Mouse (Mus musculus): ENCODE measurements around the gene Npas2. TPM values are rescaled to one million over a fixed set of nuclear protein-coding genes. Genes with fewer than 3 reads are reported as not detected.

The Npas2 gene
- polyA plus RNA-seq (2015; fragmentation: Nextera tagmentation; extraction: Ambion mirVana): 0.92 and 1.2 TPM in 2 replicates

GRCm38 (mm10) chr1:39192997-39193861 lies at the start of gene Npas2:
Npas2 (plus strand) TSS chr1:39193731.
- peaks cover 33% of the 10 kb centered on the region for H3K4me1 ChIP-seq
- peak within 1 kb of the TSS; percentile 7; the same call in 1 of the 2 replicates for H3K27ac ChIP-seq
- H3K4me2 ChIP-seq: peak within 1 kb of the TSS; percentile 100
- H3K36me3 ChIP-seq: no peaks in the 10 kb centered on the region
- peaks cover 59% of the 10 kb centered on the region for H3K27me3 ChIP-seq
- peak within 1 kb of the TSS; percentile 74 for H3K4me3 ChIP-seq (replicated peaks)
- no peaks in the 10 kb centered on the region for H3K9me3 ChIP-seq (replicated peaks)
- H3K9ac ChIP-seq: peak within 1 kb of the TSS; percentile 60
- ATAC-seq (replicated peaks; ENCODE audit: low FRiP score): peak; percentile 38
- WGBS: under 1% methylated on average over 57 of the region's 66 CpGs

- Histone ChIP-seq H3K4me1 (no peaks in the 10 kb centered on the region), H3K4me2 (no peak overlapping the region), H3K27ac (no peak overlapping the region), H3K27me3 (no peaks in the 10 kb centered on the region), H3K4me3 (replicated peaks) (no peak overlapping the region), H3K9me3 (replicated peaks) (no peaks in the 10 kb centered on the region), H3K36me3 (no peaks in the 10 kb centered on the region), H3K9ac (no peak overlapping the region)
- no peak for ATAC-seq (replicated peaks; ENCODE audit: low FRiP score)
- 91% methylated on average over 4 of the region's 4 CpGs for WGBS
These were observed 36.8 kb upstream of the Npas2 start for GRCm38 (mm10) chr1:39156778-39157177.

GRCm38 (mm10) chr1:39160167-39160566 lies 33.4 kb upstream of the Npas2 start:
- WGBS: 69% methylated on average over 4 of the region's 4 CpGs
- no peak overlapping the region for H3K27ac ChIP-seq
- ATAC-seq (replicated peaks; ENCODE audit: low FRiP score): no peak
- H3K4me3 ChIP-seq (replicated peaks): no peak overlapping the region
- H3K9me3 ChIP-seq (replicated peaks): no peaks in the 10 kb centered on the region
- H3K36me3 ChIP-seq: no peaks in the 10 kb centered on the region
- no peak overlapping the region for H3K4me2 ChIP-seq
- no peak overlapping the region for H3K9ac ChIP-seq
- no peaks in the 10 kb centered on the region for H3K27me3 ChIP-seq
- no peaks in the 10 kb centered on the region for H3K4me1 ChIP-seq

- WGBS: 86% methylated on average over 1 of the region's 1 CpGs
- Histone ChIP-seq H3K36me3 (no peaks in the 10 kb centered on the region), H3K9me3 (replicated peaks) (no peaks in the 10 kb centered on the region), H3K9ac (no peak overlapping the region), H3K27me3 (no peaks in the 10 kb centered on the region), H3K4me2 (no peak overlapping the region), H3K27ac (no peak overlapping the region), H3K4me1 (no peaks in the 10 kb centered on the region), H3K4me3 (replicated peaks) (no peak overlapping the region)
- no peak for ATAC-seq (replicated peaks; ENCODE audit: low FRiP score)
These were observed 30.5 kb upstream of the Npas2 start for GRCm38 (mm10) chr1:39163077-39163476.

- no peak overlapping the region for H3K9ac ChIP-seq
- H3K27me3 ChIP-seq: no peaks in the 10 kb centered on the region
- no peak overlapping the region for H3K4me2 ChIP-seq
- H3K4me3 ChIP-seq (replicated peaks): no peak overlapping the region
- H3K9me3 ChIP-seq (replicated peaks): 0 out of 2 replicates have a peak, but pooled peaks cover 5% of the 10 kb centered on the region
- ATAC-seq (replicated peaks; ENCODE audit: low FRiP score): no peak
- no peaks in the 10 kb centered on the region for H3K36me3 ChIP-seq
- 80% methylated on average over 5 of the region's 5 CpGs for WGBS
- no peak overlapping the region for H3K27ac ChIP-seq
- no peaks in the 10 kb centered on the region for H3K4me1 ChIP-seq
These were observed 16.8 kb upstream of the Npas2 start for GRCm38 (mm10) chr1:39176690-39177089.

GRCm38 (mm10) chr1:39177211-39177610 lies 16.3 kb upstream of the Npas2 start:
- no peak overlapping the region for H3K27ac ChIP-seq
- H3K27me3 ChIP-seq: no peaks in the 10 kb centered on the region
- H3K4me1 ChIP-seq: no peaks in the 10 kb centered on the region
- ATAC-seq (replicated peaks; ENCODE audit: low FRiP score): no peak
- no peaks in the 10 kb centered on the region for H3K36me3 ChIP-seq
- no peak overlapping the region for H3K4me3 ChIP-seq (replicated peaks)
- H3K9me3 ChIP-seq (replicated peaks): 0 out of 2 replicates have a peak, but pooled peaks cover 5% of the 10 kb centered on the region
- no peak overlapping the region for H3K4me2 ChIP-seq
- no peak overlapping the region for H3K9ac ChIP-seq
- 88% methylated on average over 14 of the region's 14 CpGs for WGBS

GRCm38 (mm10) chr1:39179806-39180205 lies 13.7 kb upstream of the Npas2 start:
- ATAC-seq (replicated peaks; ENCODE audit: low FRiP score): no peak
- 95% methylated on average over 11 of the region's 11 CpGs for WGBS

GRCm38 (mm10) chr1:39180517-39180916 lies 13.0 kb upstream of the Npas2 start:
- H3K4me2 ChIP-seq: no peak overlapping the region
- H3K27me3 ChIP-seq: no peaks in the 10 kb centered on the region; the same call in 1 of the 2 replicates
- 100% methylated on average over 1 of the region's 1 CpGs for WGBS
- no peak overlapping the region for H3K27ac ChIP-seq
- no peak overlapping the region for H3K9ac ChIP-seq
- no peaks in the 10 kb centered on the region for H3K4me1 ChIP-seq
- no peak overlapping the region for H3K4me3 ChIP-seq (replicated peaks)
- no peak for ATAC-seq (replicated peaks; ENCODE audit: low FRiP score)
- 0 out of 2 replicates have a peak, but pooled peaks cover 5% of the 10 kb centered on the region for H3K9me3 ChIP-seq (replicated peaks)
- H3K36me3 ChIP-seq: no peaks in the 10 kb centered on the region

More at GRCm38 (mm10) chr1:39179806-39180205, 13.7 kb upstream of the Npas2 start:
- Histone ChIP-seq H3K27ac (no peak overlapping the region), H3K9ac (no peak overlapping the region), H3K36me3 (no peaks in the 10 kb centered on the region), H3K4me1 (no peaks in the 10 kb centered on the region), H3K4me2 (no peak overlapping the region), H3K9me3 (replicated peaks) (0 out of 2 replicates have a peak, but pooled peaks cover 5% of the 10 kb centered on the region), H3K4me3 (replicated peaks) (no peak overlapping the region), H3K27me3 (no peaks in the 10 kb centered on the region; the same call in 1 of the 2 replicates)

- H3K9me3 ChIP-seq (replicated peaks): 0 out of 2 replicates have a peak, but pooled peaks cover 5% of the 10 kb centered on the region
- 83% methylated on average over 4 of the region's 4 CpGs for WGBS
- no peak for ATAC-seq (replicated peaks; ENCODE audit: low FRiP score)
- no peak overlapping the region for H3K4me3 ChIP-seq (replicated peaks)
- no peak overlapping the region for H3K9ac ChIP-seq
- H3K4me2 ChIP-seq: no peak overlapping the region
- H3K36me3 ChIP-seq: no peaks in the 10 kb centered on the region
- no peaks in the 10 kb centered on the region; the same call in 1 of the 2 replicates for H3K27me3 ChIP-seq
- no peaks in the 10 kb centered on the region; the same call in 1 of the 2 replicates for H3K4me1 ChIP-seq
- H3K27ac ChIP-seq: no peak overlapping the region
These were observed 11.6 kb upstream of the Npas2 start for GRCm38 (mm10) chr1:39181901-39182300.

- no peaks in the 10 kb centered on the region for H3K9me3 ChIP-seq (replicated peaks)
- no peak overlapping the region for H3K4me3 ChIP-seq (replicated peaks)
- no peaks in the 10 kb centered on the region; the same call in 1 of the 2 replicates for H3K4me1 ChIP-seq
- no peak overlapping the region for H3K4me2 ChIP-seq
- peaks cover 2% of the 10 kb centered on the region for H3K27me3 ChIP-seq
- no peaks in the 10 kb centered on the region for H3K36me3 ChIP-seq
- no peak overlapping the region for H3K9ac ChIP-seq
- no peak overlapping the region for H3K27ac ChIP-seq
- WGBS: 82% methylated on average over 5 of the region's 5 CpGs
- no peak for ATAC-seq (replicated peaks; ENCODE audit: low FRiP score)
These were observed 7.7 kb upstream of the Npas2 start for GRCm38 (mm10) chr1:39185833-39186232.

GRCm38 (mm10) chr1:39186711-39187437 lies 6.7 kb upstream of the Npas2 start:
- H3K27me3 ChIP-seq: peaks cover 9% of the 10 kb centered on the region
- no peaks in the 10 kb centered on the region for H3K36me3 ChIP-seq
- H3K9ac ChIP-seq: no peak overlapping the region
- no peak overlapping the region for H3K27ac ChIP-seq
- H3K4me3 ChIP-seq (replicated peaks): no peak overlapping the region
- no peak overlapping the region for H3K4me2 ChIP-seq
- no peaks in the 10 kb centered on the region for H3K9me3 ChIP-seq (replicated peaks)
- peak; percentile 69; the same call in 1 of the 2 replicates for ATAC-seq (replicated peaks; ENCODE audit: low FRiP score)
- WGBS: 51% methylated on average over 6 of the region's 6 CpGs
- no peaks in the 10 kb centered on the region; the same call in 1 of the 2 replicates for H3K4me1 ChIP-seq

- WGBS: 76% methylated on average over 5 of the region's 5 CpGs
- Histone ChIP-seq H3K4me3 (replicated peaks) (no peak overlapping the region), H3K9me3 (replicated peaks) (no peaks in the 10 kb centered on the region), H3K27me3 (peaks cover 41% of the 10 kb centered on the region), H3K36me3 (no peaks in the 10 kb centered on the region), H3K27ac (no peak overlapping the region), H3K9ac (no peak overlapping the region), H3K4me1 (peaks cover 28% of the 10 kb centered on the region), H3K4me2 (no peak overlapping the region)
- no peak for ATAC-seq (replicated peaks; ENCODE audit: low FRiP score)
These were observed 2.4 kb upstream of the Npas2 start for GRCm38 (mm10) chr1:39191122-39191521.

Measured in kidney, embryonic 15.5 days (tissue).